Mouse (Mus musculus): ENCODE measurements around the gene Emc3. TPM values are rescaled to one million over a fixed set of nuclear protein-coding genes. Genes with fewer than 3 reads are reported as not detected.

The Emc3 gene
- polyA plus RNA-seq, 1 experiment = 33.5 TPM

- Histone ChIP-seq H3K27ac (ENCODE audit: insufficient read depth, low read length) (no peak overlapping the region), H3K9me3 (replicated peaks; ENCODE audit: control insufficient read depth, insufficient read depth, low read length, poor library complexity, severe bottlenecking) (no peaks in the 10 kb centered on the region), H3K27me3 (ENCODE audit: control insufficient read depth, insufficient read depth, low read length, poor library complexity, severe bottlenecking) (no peaks in the 10 kb centered on the region), H3K4me3 (ENCODE audit: low read depth, low read length) (no peak overlapping the region), H3K4me1 (ENCODE audit: control insufficient read depth, insufficient read depth, low read length) (no peaks in the 10 kb centered on the region), H3K36me3 (ENCODE audit: control insufficient read depth, insufficient read depth, low read length, poor library complexity, severe bottlenecking) (no peaks in the 10 kb centered on the region), H3K9ac (ENCODE audit: low read depth, poor library complexity, severe bottlenecking) (no peak overlapping the region)
- TF ChIP-seq POLR2A (IDR thresholded peaks at IDR 0.05; ENCODE audit: insufficient read depth, low read length) (no peak), CTCF (IDR thresholded peaks at IDR 0.05; ENCODE audit: low read depth, low read length) (no peak), EP300 (IDR thresholded peaks at IDR 0.05; ENCODE audit: insufficient read depth, low read depth, low read length) (no peak)
These were observed 50.7 kb downstream of the Emc3 start for GRCm38 (mm10) chr6:113480555-113481373.

- H3K4me3 ChIP-seq (ENCODE audit: low read depth, low read length) = no peak overlapping the region
- H3K27me3 ChIP-seq (ENCODE audit: control insufficient read depth, insufficient read depth, low read length, poor library complexity, severe bottlenecking) = no peaks in the 10 kb centered on the region
- no peaks in the 10 kb centered on the region for H3K9me3 ChIP-seq (replicated peaks; ENCODE audit: control insufficient read depth, insufficient read depth, low read length, poor library complexity, severe bottlenecking)
- no peak overlapping the region for H3K27ac ChIP-seq (ENCODE audit: insufficient read depth, low read length)
- no peaks in the 10 kb centered on the region for H3K36me3 ChIP-seq (ENCODE audit: control insufficient read depth, insufficient read depth, low read length, poor library complexity, severe bottlenecking)
- no peak overlapping the region for H3K9ac ChIP-seq (ENCODE audit: low read depth, poor library complexity, severe bottlenecking)
- TF ChIP-seq CTCF (IDR thresholded peaks at IDR 0.05; ENCODE audit: low read depth, low read length) = no peak
- no peak for TF ChIP-seq POLR2A (IDR thresholded peaks at IDR 0.05; ENCODE audit: insufficient read depth, low read length)
- no peak for TF ChIP-seq EP300 (IDR thresholded peaks at IDR 0.05; ENCODE audit: insufficient read depth, low read depth, low read length)
- H3K4me1 ChIP-seq (ENCODE audit: control insufficient read depth, insufficient read depth, low read length) = no peaks in the 10 kb centered on the region
These were observed 52.5 kb downstream of the Emc3 start for GRCm38 (mm10) chr6:113478906-113479305.

GRCm38 (mm10) chr6:113477353-113477752 lies 54.1 kb downstream of the Emc3 start:
- Histone ChIP-seq H3K9me3 (replicated peaks; ENCODE audit: control insufficient read depth, insufficient read depth, low read length, poor library complexity, severe bottlenecking) (no peaks in the 10 kb centered on the region), H3K27me3 (ENCODE audit: control insufficient read depth, insufficient read depth, low read length, poor library complexity, severe bottlenecking) (no peaks in the 10 kb centered on the region), H3K4me1 (ENCODE audit: control insufficient read depth, insufficient read depth, low read length) (no peaks in the 10 kb centered on the region), H3K4me3 (ENCODE audit: low read depth, low read length) (no peak overlapping the region), H3K9ac (ENCODE audit: low read depth, poor library complexity, severe bottlenecking) (no peak overlapping the region), H3K27ac (ENCODE audit: insufficient read depth, low read length) (no peak overlapping the region), H3K36me3 (ENCODE audit: control insufficient read depth, insufficient read depth, low read length, poor library complexity, severe bottlenecking) (no peaks in the 10 kb centered on the region)
- TF ChIP-seq POLR2A (IDR thresholded peaks at IDR 0.05; ENCODE audit: insufficient read depth, low read length) (no peak), EP300 (IDR thresholded peaks at IDR 0.05; ENCODE audit: insufficient read depth, low read depth, low read length) (no peak), CTCF (IDR thresholded peaks at IDR 0.05; ENCODE audit: low read depth, low read length) (no peak)

- Histone ChIP-seq H3K4me3 (ENCODE audit: low read depth, low read length) (no peak overlapping the region), H3K36me3 (ENCODE audit: control insufficient read depth, insufficient read depth, low read length, poor library complexity, severe bottlenecking) (no peaks in the 10 kb centered on the region), H3K27ac (ENCODE audit: insufficient read depth, low read length) (no peak overlapping the region), H3K27me3 (ENCODE audit: control insufficient read depth, insufficient read depth, low read length, poor library complexity, severe bottlenecking) (no peaks in the 10 kb centered on the region), H3K9me3 (replicated peaks; ENCODE audit: control insufficient read depth, insufficient read depth, low read length, poor library complexity, severe bottlenecking) (no peaks in the 10 kb centered on the region), H3K9ac (ENCODE audit: low read depth, poor library complexity, severe bottlenecking) (no peak overlapping the region), H3K4me1 (ENCODE audit: control insufficient read depth, insufficient read depth, low read length) (no peaks in the 10 kb centered on the region)
- TF ChIP-seq EP300 (IDR thresholded peaks at IDR 0.05; ENCODE audit: insufficient read depth, low read depth, low read length) (no peak), POLR2A (IDR thresholded peaks at IDR 0.05; ENCODE audit: insufficient read depth, low read length) (no peak), CTCF (IDR thresholded peaks at IDR 0.05; ENCODE audit: low read depth, low read length) (no peak)
These were observed 57.7 kb downstream of the Emc3 start for GRCm38 (mm10) chr6:113473715-113474114.

GRCm38 (mm10) chr6:113473246-113473645 lies 58.2 kb downstream of the Emc3 start:
- no peaks in the 10 kb centered on the region for H3K27me3 ChIP-seq (ENCODE audit: control insufficient read depth, insufficient read depth, low read length, poor library complexity, severe bottlenecking)
- no peaks in the 10 kb centered on the region for H3K9me3 ChIP-seq (replicated peaks; ENCODE audit: control insufficient read depth, insufficient read depth, low read length, poor library complexity, severe bottlenecking)
- TF ChIP-seq EP300 (IDR thresholded peaks at IDR 0.05; ENCODE audit: insufficient read depth, low read depth, low read length) (no peak), POLR2A (IDR thresholded peaks at IDR 0.05; ENCODE audit: insufficient read depth, low read length) (no peak), CTCF (IDR thresholded peaks at IDR 0.05; ENCODE audit: low read depth, low read length) (no peak)
- H3K9ac ChIP-seq (ENCODE audit: low read depth, poor library complexity, severe bottlenecking) = no peak overlapping the region
- H3K36me3 ChIP-seq (ENCODE audit: control insufficient read depth, insufficient read depth, low read length, poor library complexity, severe bottlenecking) = no peaks in the 10 kb centered on the region
- no peaks in the 10 kb centered on the region for H3K4me1 ChIP-seq (ENCODE audit: control insufficient read depth, insufficient read depth, low read length)
- H3K4me3 ChIP-seq (ENCODE audit: low read depth, low read length) = no peak overlapping the region
- no peak overlapping the region for H3K27ac ChIP-seq (ENCODE audit: insufficient read depth, low read length)

GRCm38 (mm10) chr6:113472061-113472460 lies 59.4 kb downstream of the Emc3 start:
- H3K4me3 ChIP-seq (ENCODE audit: low read depth, low read length) = peak overlapping the region; percentile 27

More at GRCm38 (mm10) chr6:113472061-113472460, 59.4 kb downstream of the Emc3 start:
- no peak overlapping the region for H3K9ac ChIP-seq (ENCODE audit: low read depth, poor library complexity, severe bottlenecking)
- TF ChIP-seq POLR2A (IDR thresholded peaks at IDR 0.05; ENCODE audit: insufficient read depth, low read length) (no peak), EP300 (IDR thresholded peaks at IDR 0.05; ENCODE audit: insufficient read depth, low read depth, low read length) (no peak), CTCF (IDR thresholded peaks at IDR 0.05; ENCODE audit: low read depth, low read length) (no peak)
- H3K9me3 ChIP-seq (replicated peaks; ENCODE audit: control insufficient read depth, insufficient read depth, low read length, poor library complexity, severe bottlenecking) = no peaks in the 10 kb centered on the region
- no peaks in the 10 kb centered on the region for H3K27me3 ChIP-seq (ENCODE audit: control insufficient read depth, insufficient read depth, low read length, poor library complexity, severe bottlenecking)
- no peaks in the 10 kb centered on the region for H3K36me3 ChIP-seq (ENCODE audit: control insufficient read depth, insufficient read depth, low read length, poor library complexity, severe bottlenecking)
- no peak overlapping the region for H3K27ac ChIP-seq (ENCODE audit: insufficient read depth, low read length)
- H3K4me1 ChIP-seq (ENCODE audit: control insufficient read depth, insufficient read depth, low read length) = no peaks in the 10 kb centered on the region

Data from ES-Bruce4 (cell line).